In the genomic region with DNA sequence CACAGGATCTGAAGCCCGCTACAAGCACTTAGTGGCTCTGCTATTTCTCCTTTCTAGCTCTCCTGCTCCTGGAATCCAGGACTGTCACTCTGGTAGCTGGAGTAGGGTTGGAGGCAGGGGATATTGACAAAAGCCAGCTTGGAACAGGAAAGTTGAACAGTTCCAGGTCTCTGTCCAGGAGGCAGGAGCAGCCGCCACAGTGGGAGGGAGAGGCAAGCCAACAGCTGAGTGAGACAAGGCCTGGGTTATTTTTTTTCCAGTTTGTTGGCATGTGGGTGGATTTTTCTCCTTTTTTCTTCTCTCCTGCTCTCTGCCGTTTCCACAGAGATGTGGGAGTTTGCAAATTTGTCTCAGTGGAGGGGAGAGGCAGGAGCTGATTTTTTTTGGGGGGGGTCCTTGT, we compare ENCODE assay signal across 24 mouse cellular contexts. TPM values are rescaled to one million over a fixed set of nuclear protein-coding genes. Genes with fewer than 3 reads are reported as not detected.
DNase-seq lines count a peak whose midpoint lies in the region; ATAC-seq and TF ChIP-seq lines count a peak whose summit lies in the region.
"Had no signal": no experiment of that assay in that cellular context is flagged by ENCODE, and none has a peak within 500 bp of the region (broad histone marks: within the 10 kb centered on the region; RNA-seq: fewer than 3 reads in every experiment).

No protein-coding gene starts in this region.

- intact Hi-C loops in left cerebral cortex, adult 2 months (cut with DNase I): loop anchor here (2.0 to 5.0 kb wide), 2 partner anchors 16 to 63 kb away; no protein-coding TSS in a partner anchor

- DNase-seq in embryonic facial prominence, embryonic 10.5 days (ENCODE audit: low spot score): no peak
- DNase-seq in right cerebral cortex, adult 18-20 months: peak; percentile 62
- no peak for DNase-seq in right cerebral cortex, postnatal 25 days
- DNase-seq in left cerebral cortex, adult 2 months (ENCODE audit: extremely low spot score in 1 of 2, low spot score in 2 of 2): peak in 1 of 2 experiments; percentile 23
- no peak for DNase-seq in adrenal gland, adult 18-20 months (ENCODE audit: low spot score in 2 of 2)
- DNase-seq in heart, adult 8-10 months (ENCODE audit: low spot score): no peak
- DNase-seq: adrenal gland, adult 2 months; forebrain, postnatal 0 days; gastrocnemius, postnatal 14 days; heart, adult 2 months; heart, postnatal 4 days; kidney, postnatal 4 days; retina, postnatal 1 day; thymus, postnatal 36 days had no signal

- 47% methylated on average over 3 of the region's 3 CpGs for WGBS in embryonic facial prominence, embryonic 13.5 days
- 65% methylated on average over 3 of the region's 3 CpGs for WGBS in embryonic facial prominence, embryonic 10.5 days

- no peak for TF ChIP-seq CTCF in left cerebral cortex, adult 2 months (IDR thresholded peaks at IDR 0.05)

- 0 out of 2 replicates have a peak overlapping the region, but pooled peaks have one; percentile 7 for H3K4me2 ChIP-seq in embryonic facial prominence, embryonic 13.5 days
- H3K4me2 ChIP-seq: heart, embryonic 15.5 days; kidney, embryonic 15.5 days; limb, embryonic 15.5 days; liver, embryonic 15.5 days; midbrain, embryonic 11.5 days had no signal

- H3K9me3 ChIP-seq in embryonic facial prominence, embryonic 13.5 days: no peaks in the 10 kb centered on the region
- no peaks in the 10 kb centered on the region for H3K9me3 ChIP-seq in embryonic facial prominence, embryonic 10.5 days
- H3K9me3 ChIP-seq: forebrain, embryonic 10.5 days; heart, embryonic 15.5 days; kidney, embryonic 15.5 days; limb, embryonic 15.5 days; liver, embryonic 15.5 days had no signal

- H3K27ac ChIP-seq in embryonic facial prominence, embryonic 13.5 days: peak overlapping the region; percentile 55
- no peak overlapping the region for H3K27ac ChIP-seq in embryonic facial prominence, embryonic 10.5 days (replicated peaks)
- H3K27ac ChIP-seq in left cerebral cortex, adult 2 months: peak overlapping the region; percentile 73
- H3K27ac ChIP-seq: forebrain, embryonic 10.5 days; heart, adult 2 months; heart, embryonic 15.5 days; kidney, embryonic 15.5 days; limb, embryonic 15.5 days; liver, embryonic 15.5 days; macrophage had no signal

- peaks cover 74% of the 10 kb centered on the region for H3K27me3 ChIP-seq in embryonic facial prominence, embryonic 13.5 days
- H3K27me3 ChIP-seq in embryonic facial prominence, embryonic 10.5 days (replicated peaks; ENCODE audit: low read depth, poor library complexity, severe bottlenecking): peaks cover 100% of the 10 kb centered on the region

- ATAC-seq in embryonic facial prominence, embryonic 13.5 days (ENCODE audit: insufficient number of reproducible peaks, insufficient read depth, low FRiP score, low TSS enrichment, low read depth): no peak
- ATAC-seq: forebrain, postnatal 0 days; hindbrain, embryonic 16.5 days; intestine, embryonic 16.5 days had no signal

- no peaks in the 10 kb centered on the region for H3K4me1 ChIP-seq in embryonic facial prominence, embryonic 13.5 days
- no peaks in the 10 kb centered on the region for H3K4me1 ChIP-seq in embryonic facial prominence, embryonic 10.5 days
- H3K4me1 ChIP-seq: forebrain, embryonic 10.5 days; heart, embryonic 15.5 days; kidney, embryonic 15.5 days; limb, embryonic 15.5 days; liver, embryonic 15.5 days had no signal

- no peak overlapping the region for H3K4me3 ChIP-seq in embryonic facial prominence, embryonic 13.5 days
- no peak overlapping the region for H3K4me3 ChIP-seq in embryonic facial prominence, embryonic 10.5 days
- H3K4me3 ChIP-seq in left cerebral cortex, adult 2 months: no peak overlapping the region
- H3K4me3 ChIP-seq: forebrain, embryonic 10.5 days; heart, adult 2 months; heart, embryonic 15.5 days; kidney, embryonic 15.5 days; limb, embryonic 15.5 days; liver, embryonic 15.5 days had no signal

- no peaks in the 10 kb centered on the region for H3K36me3 ChIP-seq in embryonic facial prominence, embryonic 13.5 days
- H3K36me3 ChIP-seq in embryonic facial prominence, embryonic 10.5 days (replicated peaks): no peaks in the 10 kb centered on the region
- H3K36me3 ChIP-seq: forebrain, embryonic 10.5 days; heart, embryonic 15.5 days; kidney, embryonic 15.5 days; limb, embryonic 15.5 days; liver, embryonic 15.5 days had no signal

- H3K9ac ChIP-seq in embryonic facial prominence, embryonic 13.5 days: no peak overlapping the region
- H3K9ac ChIP-seq: forebrain, postnatal 0 days; heart, embryonic 15.5 days; kidney, embryonic 15.5 days; limb, embryonic 15.5 days; liver, embryonic 15.5 days had no signal

RNA-seq across cellular contexts. Expression of a gene that starts 13.3 kb away (rescaled TPM):
- 3.7 TPM in 2 replicates for polyA plus RNA-seq in embryonic facial prominence, embryonic 13.5 days (2015; fragmentation: Nextera tagmentation; extraction: Ambion mirVana)
- 0.71 and 0.96 TPM in 2 replicates for polyA plus RNA-seq in embryonic facial prominence, embryonic 10.5 days (2016; fragmentation: Nextera tagmentation; extraction: Ambion mirVana)
- total RNA-seq in left cerebral cortex, adult 2 months (2021): 100 to 1,000 TPM; 152 to 155 TPM
- 10 to 100 TPM; 28.8 to 37.8 TPM for total RNA-seq in adrenal gland, adult 18-20 months (2021)
- total RNA-seq in heart, adult 8-10 months (2022): 10 to 100 TPM; 64.3 to 87.0 (median 82.0) TPM
